Mouse (Mus musculus) midbrain, embryonic 12.5 days (tissue): ENCODE results near the gene Maco1. TPM values are rescaled to one million over a fixed set of nuclear protein-coding genes. Genes with fewer than 3 reads are reported as not detected.
"Not testable (repeated sequence)": the region's sequence is repeated elsewhere in the genome, so short reads cannot be mapped to it uniquely, and the experiment has no call there.

Experiments used
- ATAC-seq: fragments of 200-750 bp; cut with Nextera tagmentation; 2 replicates; pipeline ENCODE4 v1.8.0; 2017; ENCODE audit warnings: low read depth, moderate TSS enrichment, moderate library complexity; ENCODE audit not compliant: low FRiP score
- H3K27ac ChIP-seq: fragments of 300-500 bp; sonication (generic); replicated peaks from 2 replicates; pipeline ENCODE4 v1.5.1; 2016; ENCODE audit warnings: mild to moderate bottlenecking
- H3K27me3 ChIP-seq: fragments of 300-500 bp; sonication (generic); 2 replicates; pipeline ENCODE4 v1.6.1; 2016; ENCODE audit warnings: mild to moderate bottlenecking
- H3K36me3 ChIP-seq: fragments of 300-500 bp; sonication (generic); 2 replicates; pipeline ENCODE4 v1.6.1; 2016
- H3K4me1 ChIP-seq: fragments of 300-500 bp; sonication (generic); 2 replicates; pipeline ENCODE4 v1.6.1; 2016
- H3K4me2 ChIP-seq: fragments of 300-500 bp; sonication (generic); replicated peaks from 2 replicates; pipeline ENCODE4 v1.6.1; 2016; ENCODE audit warnings: mild to moderate bottlenecking, moderate library complexity
- H3K4me3 ChIP-seq: fragments of 300-500 bp; sonication (generic); 2 replicates; pipeline ENCODE4 v1.5.1; 2016; ENCODE audit warnings: mild to moderate bottlenecking
- H3K9ac ChIP-seq: fragments of 300-500 bp; sonication (generic); replicated peaks from 2 replicates; pipeline ENCODE4 v1.6.1; 2016; ENCODE audit warnings: mild to moderate bottlenecking, moderate library complexity
- H3K9me3 ChIP-seq: fragments of 300-500 bp; sonication (generic); 2 replicates; pipeline ENCODE4 v1.6.1; 2016; ENCODE audit warnings: mild to moderate bottlenecking
- WGBS: fragments of 180-500 bp; shearing (Covaris S2); methylation state at CpG from one replicate; pipeline ENCODE4 v1.1.7; 2016; 5-methylcytosine and 5-hydroxymethylcytosine counted together
- polyA plus RNA-seq: library from polyadenylated mRNA; unstranded; fragments of >200 nt; fragmentation: Nextera tagmentation; extraction: Ambion mirVana; gene quantifications from 2 replicates; pipeline ENCODE4 v1.2.1, GENCODE M21; 2016

Maco1 gene
- polyA plus RNA-seq, 1 experiment from 2014 or later: 84.7 TPM

DNA sequence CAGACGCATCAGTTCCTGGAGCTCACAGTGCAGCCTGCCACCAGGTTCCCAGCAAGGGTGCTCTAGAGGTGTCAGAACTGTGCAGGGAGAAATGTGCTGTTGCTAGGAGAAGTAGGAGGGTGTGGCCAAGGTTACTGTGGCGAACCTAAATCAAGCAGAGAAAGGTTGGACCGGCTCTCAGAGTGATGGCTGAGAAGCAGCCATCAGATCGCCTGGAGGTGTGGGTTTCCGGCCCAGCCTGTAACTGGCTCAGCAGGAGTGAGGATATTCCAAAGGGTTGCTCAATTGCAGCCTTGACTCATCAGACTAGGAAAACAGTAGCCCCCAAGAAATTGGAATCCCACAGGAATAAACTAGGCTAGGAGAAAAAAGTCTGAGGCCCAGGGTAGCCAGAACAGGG lies 3.4 kb upstream of the Maco1 start:
- no peak overlapping the region for H3K27ac ChIP-seq
- WGBS: 33% methylated on average over 5 of the region's 5 CpGs
- H3K4me3 ChIP-seq: no peak overlapping the region
- peaks cover 24% of the 10 kb centered on the region for H3K27me3 ChIP-seq
- no peak overlapping the region for H3K9ac ChIP-seq
- H3K9me3 ChIP-seq: no peaks in the 10 kb centered on the region
- peaks cover 6% of the 10 kb centered on the region for H3K4me1 ChIP-seq
- no peak for ATAC-seq
- H3K4me2 ChIP-seq: no peak overlapping the region
- H3K36me3 ChIP-seq: no peaks in the 10 kb centered on the region

DNA sequence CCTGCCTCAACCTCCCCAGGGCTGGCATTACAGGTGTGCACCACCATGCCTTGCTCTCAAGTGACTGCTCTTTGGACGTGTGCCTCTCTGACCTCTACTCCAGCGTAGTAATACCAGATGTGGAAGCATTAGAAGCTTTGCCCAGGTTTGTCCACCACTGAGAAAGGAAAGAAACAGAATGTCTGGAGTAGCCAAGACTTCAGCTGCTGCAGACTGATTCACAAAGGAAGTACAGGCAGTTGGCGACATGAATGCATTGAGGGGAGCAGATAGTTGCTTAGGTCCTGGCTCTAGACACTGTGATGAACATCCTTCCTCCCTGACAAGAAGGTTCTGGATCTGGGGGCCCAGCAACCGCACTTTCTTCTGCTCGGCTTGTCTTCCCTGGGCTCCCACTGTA lies 2.9 kb upstream of the Maco1 start:
- peaks cover 24% of the 10 kb centered on the region for H3K27me3 ChIP-seq
- WGBS: 68% methylated on average over 5 of the region's 5 CpGs
- no peak for ATAC-seq
- peaks cover 10% of the 10 kb centered on the region for H3K4me1 ChIP-seq
- H3K36me3 ChIP-seq: no peaks in the 10 kb centered on the region
- no peak overlapping the region for H3K4me2 ChIP-seq
- no peak overlapping the region for H3K9ac ChIP-seq
- H3K27ac ChIP-seq: no peak overlapping the region
- no peaks in the 10 kb centered on the region for H3K9me3 ChIP-seq
- H3K4me3 ChIP-seq: no peak overlapping the region

DNA sequence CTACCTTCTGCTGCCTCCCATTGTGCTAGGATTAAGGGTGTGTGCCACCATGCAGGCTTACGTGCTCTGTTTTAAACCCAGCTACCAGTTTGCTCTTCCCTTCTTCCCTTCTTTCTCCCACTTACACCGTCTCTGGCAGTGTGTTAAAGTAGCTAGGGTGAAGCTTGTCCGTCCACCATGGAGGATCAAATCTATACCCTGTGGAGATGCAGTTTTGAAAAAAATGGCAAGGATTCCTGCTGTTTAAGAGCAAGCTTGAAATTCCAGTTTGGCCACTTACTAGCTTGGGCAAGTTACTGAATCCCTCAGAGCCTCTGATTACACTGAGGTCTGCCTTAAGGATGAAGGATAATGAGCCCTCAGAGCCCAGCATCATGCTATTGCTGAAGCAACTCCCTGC lies 2.2 kb upstream of the Maco1 start:
- H3K4me2 ChIP-seq: no peak overlapping the region
- no peaks in the 10 kb centered on the region for H3K36me3 ChIP-seq
- no peak overlapping the region for H3K9ac ChIP-seq
- ATAC-seq: no peak
- H3K4me3 ChIP-seq: no peak overlapping the region
- no peaks in the 10 kb centered on the region for H3K9me3 ChIP-seq
- H3K27me3 ChIP-seq: peaks cover 24% of the 10 kb centered on the region
- WGBS: 39% methylated on average over 3 of the region's 3 CpGs
- H3K4me1 ChIP-seq: peaks cover 17% of the 10 kb centered on the region
- no peak overlapping the region for H3K27ac ChIP-seq

DNA sequence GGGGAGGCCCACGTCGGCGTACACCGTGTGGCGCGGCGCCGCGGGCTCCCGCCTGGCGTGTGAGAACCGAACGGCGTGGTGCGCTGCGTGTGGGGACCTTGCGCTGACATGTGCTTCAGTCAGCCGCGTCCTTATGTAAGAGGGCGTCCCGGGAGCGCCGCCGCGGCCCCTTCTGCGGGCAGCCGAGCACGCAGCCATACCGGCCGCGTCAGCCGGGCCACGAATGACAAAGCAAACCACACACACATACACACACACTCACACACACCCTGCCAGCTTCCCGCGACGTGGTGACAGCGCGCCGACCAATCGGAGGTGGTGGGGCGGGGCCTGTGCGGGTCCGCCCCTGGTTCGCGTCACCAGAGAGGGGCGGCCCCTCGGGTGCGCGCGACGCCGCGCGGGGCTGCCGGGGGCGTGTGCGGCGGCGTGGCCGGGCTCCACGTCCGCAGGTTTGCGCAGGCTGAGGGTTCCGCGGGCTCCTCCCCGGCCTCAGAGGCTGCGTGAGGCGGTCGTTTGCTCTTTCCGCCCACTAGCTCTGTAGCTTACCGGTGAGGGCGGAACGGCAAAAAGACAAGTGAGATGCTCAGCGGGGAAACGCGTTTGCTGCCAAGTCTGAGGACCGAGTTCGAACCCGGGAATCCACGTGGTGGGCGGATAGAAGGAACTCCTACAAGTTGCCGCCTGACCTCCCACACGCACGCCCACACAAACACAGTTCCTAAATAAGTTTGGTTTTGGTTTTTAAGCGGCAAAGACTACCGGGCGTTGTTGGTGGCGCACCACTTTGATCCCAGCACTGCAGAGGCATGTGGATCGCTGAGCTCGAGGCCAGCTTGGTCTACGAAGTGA lies 716 bp upstream of the Maco1 start:
- Histone ChIP-seq H3K4me1 (peaks cover 21% of the 10 kb centered on the region), H3K27ac (peak overlapping the region; percentile 95), H3K4me3 (peak overlapping the region; percentile 99), H3K4me2 (peak overlapping the region; percentile 74), H3K9ac (peak overlapping the region; percentile 100), H3K27me3 (peaks cover 24% of the 10 kb centered on the region), H3K9me3 (no peaks in the 10 kb centered on the region), H3K36me3 (no peaks in the 10 kb centered on the region)
- 2% methylated on average over 90 of the region's 91 CpGs for WGBS
- ATAC-seq: peak; percentile 93

DNA sequence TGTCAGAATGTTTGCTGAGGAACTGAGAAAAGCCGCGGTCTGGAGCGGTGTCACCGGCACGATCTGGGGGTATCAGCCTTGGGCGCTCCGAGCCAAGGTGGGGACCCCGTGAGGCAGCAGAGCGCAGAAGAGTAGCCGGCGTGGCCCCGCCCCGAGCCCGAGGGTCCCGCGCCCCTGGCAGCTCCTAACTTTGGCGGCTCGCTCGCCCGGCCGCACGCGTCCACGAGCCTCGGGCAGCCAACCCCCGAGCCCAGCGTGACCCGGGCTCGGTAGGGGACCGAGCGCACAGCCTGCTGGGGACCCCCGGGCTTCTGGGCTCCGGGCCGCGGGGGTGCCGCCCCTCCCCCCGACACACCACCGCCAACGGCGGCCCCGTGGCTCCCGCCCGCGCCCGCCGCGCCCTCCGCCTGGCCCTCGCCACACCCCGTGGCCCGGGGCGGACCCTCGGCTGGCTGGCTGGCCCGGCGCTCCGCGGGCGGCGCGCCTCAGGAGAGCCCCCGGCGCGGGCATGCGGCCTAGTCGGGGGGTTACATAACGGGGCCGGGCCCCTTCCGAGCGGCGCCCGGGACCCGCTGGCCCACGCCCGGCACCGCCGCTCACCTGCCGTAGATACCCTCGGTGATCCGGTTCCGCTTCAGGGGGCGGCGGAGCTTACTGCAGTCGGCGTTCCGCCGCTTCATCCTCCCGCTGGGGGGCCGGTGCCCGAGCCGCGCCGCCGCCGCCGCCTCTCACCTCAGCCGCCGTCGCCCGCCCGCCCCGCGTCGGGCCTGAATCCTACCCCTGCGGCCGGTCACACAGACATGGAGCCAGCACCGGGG lies 498 bp downstream of the Maco1 start:
- peak overlapping the region; percentile 95 for H3K27ac ChIP-seq
- ATAC-seq: peak; percentile 47
- peak overlapping the region; percentile 99 for H3K4me3 ChIP-seq
- WGBS: 1% methylated on average over 81 of the region's 106 CpGs
- peak overlapping the region; percentile 74 for H3K4me2 ChIP-seq
- peaks cover 24% of the 10 kb centered on the region for H3K27me3 ChIP-seq
- peaks cover 21% of the 10 kb centered on the region for H3K4me1 ChIP-seq
- no peaks in the 10 kb centered on the region for H3K9me3 ChIP-seq
- H3K9ac ChIP-seq: peak overlapping the region; percentile 100
- no peaks in the 10 kb centered on the region for H3K36me3 ChIP-seq

DNA sequence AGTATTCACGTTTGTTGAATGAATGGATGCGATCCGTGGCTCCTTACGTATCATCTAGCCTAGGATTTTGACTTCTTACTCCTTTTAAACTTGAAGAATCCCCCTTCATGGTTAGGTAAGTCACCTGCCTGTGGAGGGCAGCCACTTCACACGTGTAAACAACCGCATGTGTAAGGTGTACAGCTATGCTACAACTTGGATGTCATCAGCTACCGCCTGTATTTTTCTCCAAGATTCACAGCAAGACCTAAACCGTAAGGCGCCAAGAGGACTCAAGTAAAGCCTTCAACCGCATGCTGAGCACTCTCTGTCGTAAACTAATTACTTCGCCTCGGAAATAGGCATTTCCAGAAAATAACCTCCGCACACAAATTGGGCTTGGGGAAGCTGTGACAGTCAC lies 1.3 kb downstream of the Maco1 start:
- H3K4me1 ChIP-seq: peaks cover 21% of the 10 kb centered on the region
- H3K27me3 ChIP-seq: peaks cover 24% of the 10 kb centered on the region
- 12% methylated on average over 14 of the region's 14 CpGs for WGBS
- peak overlapping the region; percentile 74 for H3K4me2 ChIP-seq
- peak overlapping the region; percentile 99 for H3K4me3 ChIP-seq
- no peak for ATAC-seq
- no peaks in the 10 kb centered on the region for H3K9me3 ChIP-seq
- H3K9ac ChIP-seq: peak overlapping the region; percentile 100
- H3K27ac ChIP-seq: no peak overlapping the region
- H3K36me3 ChIP-seq: no peaks in the 10 kb centered on the region

DNA sequence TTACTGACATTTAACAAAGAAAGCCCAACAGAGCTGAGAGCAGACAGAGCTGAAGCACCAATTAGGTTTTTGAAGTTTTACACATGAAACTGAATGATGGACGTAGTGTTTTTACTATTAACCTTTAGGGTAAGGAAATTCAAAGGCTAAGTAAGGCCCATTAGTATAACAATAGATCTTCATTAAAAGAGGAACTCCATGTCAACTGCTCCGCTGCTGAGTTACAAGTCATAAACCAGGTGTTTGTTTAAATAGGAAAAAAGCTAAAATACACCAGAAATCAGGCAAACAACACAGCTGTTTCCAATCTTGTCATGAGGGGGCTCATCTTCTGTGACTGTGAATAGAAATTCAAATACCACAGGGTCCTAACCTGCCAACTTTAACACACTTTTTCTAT lies 1.9 kb downstream of the Maco1 start:
- no peak for ATAC-seq
- Histone ChIP-seq H3K4me2 (peak overlapping the region; percentile 74), H3K4me3 (peak overlapping the region; percentile 99), H3K36me3 (no peaks in the 10 kb centered on the region), H3K9me3 (no peaks in the 10 kb centered on the region), H3K9ac (no peak overlapping the region; the same call in 1 of the 2 replicates), H3K27me3 (peaks cover 17% of the 10 kb centered on the region), H3K4me1 (peaks cover 25% of the 10 kb centered on the region), H3K27ac (no peak overlapping the region)
- WGBS: 59% methylated on average over 2 of the region's 2 CpGs

DNA sequence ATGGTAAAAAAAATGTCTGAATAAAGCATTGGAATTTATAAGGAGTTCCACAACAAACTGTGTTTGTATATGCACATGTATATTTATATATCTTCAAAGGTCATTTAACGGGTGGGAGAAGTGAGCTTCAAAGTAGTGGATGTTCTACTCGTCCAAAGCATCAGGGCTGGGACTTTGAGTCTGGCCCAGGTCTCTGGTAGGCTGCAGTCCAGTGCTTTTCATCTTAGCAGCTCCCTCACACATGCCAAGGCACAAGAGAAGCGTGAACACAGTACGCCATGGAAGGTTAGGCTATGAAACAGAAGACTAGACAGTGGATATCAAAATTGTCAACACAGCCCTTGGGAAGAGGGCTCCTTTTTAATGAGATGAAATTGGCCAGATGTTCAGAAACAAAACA lies 2.6 kb downstream of the Maco1 start:
- no peak overlapping the region for H3K9ac ChIP-seq
- ATAC-seq: no peak
- H3K9me3 ChIP-seq: no peaks in the 10 kb centered on the region
- 83% methylated on average over 4 of the region's 4 CpGs for WGBS
- no peaks in the 10 kb centered on the region for H3K36me3 ChIP-seq
- no peak overlapping the region for H3K4me3 ChIP-seq
- H3K4me2 ChIP-seq: peak overlapping the region; percentile 74; the same call in 1 of the 2 replicates
- no peak overlapping the region for H3K27ac ChIP-seq
- H3K4me1 ChIP-seq: peaks cover 25% of the 10 kb centered on the region
- H3K27me3 ChIP-seq: peaks cover 11% of the 10 kb centered on the region

DNA sequence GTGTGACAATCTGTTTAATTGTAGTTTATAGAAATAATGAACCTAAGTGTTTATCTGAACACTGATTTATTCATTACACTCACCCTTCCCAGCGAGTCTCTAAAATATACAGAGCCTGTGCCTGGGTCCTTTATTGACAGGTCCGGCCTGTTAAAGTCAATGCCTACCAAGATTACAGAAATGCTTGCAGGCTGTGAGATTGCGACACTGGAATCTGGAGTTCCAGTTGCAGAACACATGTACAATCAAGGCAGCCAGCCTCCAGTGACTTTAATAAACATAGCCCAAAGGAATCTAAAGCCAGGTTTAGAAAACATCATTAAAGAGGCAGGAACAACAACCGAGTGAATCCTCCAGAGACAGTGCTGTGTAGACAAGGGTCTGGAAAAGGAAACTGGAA lies 5.6 kb downstream of the Maco1 start:
- Histone ChIP-seq H3K4me1 (peaks cover 25% of the 10 kb centered on the region), H3K36me3 (0 out of 2 replicates have a peak, but pooled peaks cover 3% of the 10 kb centered on the region), H3K9me3 (no peaks in the 10 kb centered on the region), H3K4me2 (no peak overlapping the region), H3K27ac (no peak overlapping the region), H3K4me3 (no peak overlapping the region), H3K9ac (no peak overlapping the region), H3K27me3 (no peaks in the 10 kb centered on the region)
- no peak for ATAC-seq
- WGBS: 88% methylated on average over 4 of the region's 4 CpGs

DNA sequence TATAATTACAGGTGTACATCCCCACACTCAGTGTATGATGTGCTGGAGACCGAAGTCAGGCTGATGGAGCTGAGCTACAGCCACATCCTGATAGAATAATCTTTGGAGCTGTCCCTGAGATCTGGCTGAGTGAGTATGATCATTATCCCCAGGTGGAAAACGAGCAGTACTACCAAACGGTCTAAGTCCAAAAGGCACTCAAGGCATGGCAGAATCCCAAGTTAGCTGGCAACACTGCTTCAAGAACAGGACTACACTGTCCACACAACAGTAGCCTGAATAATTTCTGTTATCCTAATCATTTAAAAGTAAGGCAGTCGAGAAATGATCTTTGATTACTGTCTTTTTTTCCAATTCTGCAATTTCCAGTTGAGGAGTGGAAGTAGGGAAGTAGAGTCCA lies 9.6 kb downstream of the Maco1 start:
- H3K27me3 ChIP-seq: no peaks in the 10 kb centered on the region
- no peaks in the 10 kb centered on the region for H3K9me3 ChIP-seq
- no peak overlapping the region for H3K9ac ChIP-seq
- no peak overlapping the region for H3K4me3 ChIP-seq
- H3K27ac ChIP-seq: no peak overlapping the region
- peaks cover 6% of the 10 kb centered on the region; the same call in 1 of the 2 replicates for H3K4me1 ChIP-seq
- H3K36me3 ChIP-seq: 0 out of 2 replicates have a peak, but pooled peaks cover 3% of the 10 kb centered on the region
- no peak for ATAC-seq
- 90% methylated on average over 4 of the region's 4 CpGs for WGBS
- no peak overlapping the region for H3K4me2 ChIP-seq

DNA sequence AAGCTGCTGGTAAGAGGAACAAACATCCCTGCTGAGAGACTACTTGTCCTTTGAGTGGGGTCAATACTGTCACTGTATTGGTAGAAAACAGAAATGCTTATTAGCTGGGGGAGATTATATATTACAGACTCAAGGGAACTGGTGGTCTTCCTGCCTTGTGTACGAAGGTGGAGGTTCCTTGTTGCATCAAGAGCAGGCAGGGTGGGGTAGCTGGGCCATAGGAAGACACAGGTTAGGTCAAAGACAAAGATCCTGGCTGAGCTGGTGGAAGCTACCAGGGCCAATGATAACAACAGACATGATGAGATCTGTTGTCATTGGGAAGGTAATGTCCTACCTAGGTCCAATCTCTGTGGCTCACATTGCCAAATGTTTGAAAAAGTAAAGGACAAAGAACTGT lies 12.9 kb downstream of the Maco1 start:
- no peak overlapping the region for H3K4me2 ChIP-seq
- no peak for ATAC-seq
- H3K4me3 ChIP-seq: no peak overlapping the region
- 82% methylated on average over 1 of the region's 1 CpGs for WGBS
- H3K27me3 ChIP-seq: no peaks in the 10 kb centered on the region
- H3K9me3 ChIP-seq: no peaks in the 10 kb centered on the region
- no peak overlapping the region for H3K9ac ChIP-seq
- peaks cover 2% of the 10 kb centered on the region; the same call in 1 of the 2 replicates for H3K4me1 ChIP-seq
- no peak overlapping the region for H3K27ac ChIP-seq
- peaks cover 19% of the 10 kb centered on the region; the same call in 1 of the 2 replicates for H3K36me3 ChIP-seq

DNA sequence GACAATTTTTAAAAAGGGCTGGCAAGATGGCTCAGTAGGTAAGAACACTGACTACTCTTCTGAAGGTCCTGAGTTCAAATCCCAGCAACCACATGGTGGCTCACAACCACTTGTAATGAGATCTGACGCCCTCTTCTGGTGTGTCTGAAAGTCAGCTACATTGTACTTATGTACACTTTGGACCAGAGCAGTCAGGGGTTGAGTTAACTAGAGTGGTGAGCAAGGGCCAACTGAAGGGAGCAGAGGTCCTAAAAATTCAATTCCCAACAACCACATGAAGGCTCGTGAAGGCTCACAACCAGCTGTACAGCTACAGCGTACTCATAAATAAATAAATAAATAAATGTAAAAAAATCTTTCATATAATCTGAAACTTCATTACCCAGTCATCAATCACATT lies 14.4 kb downstream of the Maco1 start:
- not testable (repeated sequence) for H3K27ac ChIP-seq, H3K27me3 ChIP-seq, H3K4me1 ChIP-seq, H3K4me3 ChIP-seq, ATAC-seq, H3K9me3 ChIP-seq, H3K4me2 ChIP-seq, H3K9ac ChIP-seq
- H3K36me3 ChIP-seq: peaks cover 17% of the 10 kb centered on the region; the same call in 1 of the 2 replicates
- 89% methylated on average over 3 of the region's 3 CpGs for WGBS
